Mouse (Mus musculus) spleen, adult 2 months (tissue): ENCODE measurements around the gene Hoxd8. TPM values are rescaled to one million over a fixed set of nuclear protein-coding genes. Genes with fewer than 3 reads are reported as not detected.

Source experiments
- DNase-seq, 2 experiments: peaks; one replicate each; pipeline versions ENCODE4 v3.0.0 to v3.0.0-alpha.2; 2012 to 2021; ENCODE audit warnings: low spot score in 2 of 2, low read depth in 1 of 2
- H3K27ac ChIP-seq: fragments of 200-500 bp; 2 replicates; pipeline ENCODE4 v1.5.1; 2012; ENCODE audit warnings: low read length, inconsistent platforms; ENCODE audit not compliant: insufficient read depth
- H3K27me3 ChIP-seq: fragments of 200-500 bp; 2 replicates; pipeline ENCODE4 v1.6.1; 2012; ENCODE audit warnings: mild to moderate bottlenecking, moderate library complexity, low read length, inconsistent platforms; ENCODE audit not compliant: control insufficient read depth, insufficient read depth
- H3K36me3 ChIP-seq: fragments of 200-500 bp; 2 replicates; pipeline ENCODE4 v1.6.1; 2012; ENCODE audit warnings: mild to moderate bottlenecking, low read length, inconsistent platforms; ENCODE audit not compliant: control insufficient read depth, insufficient read depth
- H3K4me1 ChIP-seq: fragments of 200-500 bp; 2 replicates; pipeline ENCODE4 v1.6.1; 2011; ENCODE audit warnings: inconsistent platforms; ENCODE audit not compliant: control insufficient read depth, insufficient read depth, insufficient read length
- H3K4me3 ChIP-seq: fragments of 200-500 bp; 2 replicates; pipeline ENCODE4 v1.5.1; 2011; ENCODE audit warnings: mild to moderate bottlenecking, inconsistent platforms; ENCODE audit not compliant: insufficient read depth, insufficient read length; ENCODE audit errors: extremely low read depth
- CTCF ChIP-seq: fragments of 200-500 bp; IDR thresholded peaks from 2 replicates; pipeline ENCODE4 v1.5.1; 2011; ENCODE audit warnings: mild to moderate bottlenecking, inconsistent platforms; ENCODE audit not compliant: insufficient read depth, insufficient read length, insufficient replicate concordance; ENCODE audit errors: extremely low read depth
- POLR2A ChIP-seq: fragments of 200-500 bp; IDR thresholded peaks from 2 replicates; pipeline ENCODE4 v1.6.1; 2011; ENCODE audit warnings: low read depth, low read length, inconsistent platforms
- WGBS: fragments of 180-500 bp; shearing (Covaris S2); methylation state at CpG from one replicate; pipeline ENCODE4 v1.1.7; 2018; 5-methylcytosine and 5-hydroxymethylcytosine counted together
- polyA plus RNA-seq: library from polyadenylated mRNA; depleted of rRNA; stranded (reverse); fragments of >200 nt; gene quantifications from 2 replicates; pipeline ENCODE4 v1.2.3, GENCODE M21; 2012

Gene Hoxd8
- polyA plus RNA-seq, 1 experiment, result 0.32 TPM

- no peaks in the 10 kb centered on the region for H3K36me3 ChIP-seq
- WGBS, result 7% methylated on average over 16 of the region's 16 CpGs
- DNase-seq, result no peak
- H3K4me3 ChIP-seq, result no peak overlapping the region
- H3K27me3 ChIP-seq, result peaks cover 20% of the 10 kb centered on the region
- TF ChIP-seq POLR2A, result no peak
- TF ChIP-seq CTCF, result no peak
- no peak overlapping the region for H3K27ac ChIP-seq
- H3K4me1 ChIP-seq, result peaks cover 4% of the 10 kb centered on the region; the same call in 1 of the 2 replicates
Observed at GRCm38 (mm10) chr2:74710929-74711543, 6.6 kb downstream of the Hoxd8 start.

GRCm38 (mm10) chr2:74711721-74712621, 7.6 kb downstream of the Hoxd8 start, which contains the start of the genes Hoxd3 and Hoxd4:
Hoxd3 (plus strand) TSS chr2:74711927.
Hoxd4 (plus strand) TSS chr2:74711929.
- TF ChIP-seq CTCF (no peak), POLR2A (no peak)
- WGBS, result 4% methylated on average over 65 of the region's 65 CpGs
- Histone ChIP-seq H3K27ac (no peak within 1 kb of the TSS), H3K36me3 (no peaks in the 10 kb centered on the region), H3K4me3 (peak within 1 kb of the TSS; percentile 35; the same call in 1 of the 2 replicates), H3K27me3 (peaks cover 20% of the 10 kb centered on the region), H3K4me1 (peaks cover 4% of the 10 kb centered on the region; the same call in 1 of the 2 replicates)
- no peak for DNase-seq

- H3K4me1 ChIP-seq, result peaks cover 4% of the 10 kb centered on the region; the same call in 1 of the 2 replicates
- peaks cover 20% of the 10 kb centered on the region for H3K27me3 ChIP-seq
- WGBS, result 26% methylated on average over 19 of the region's 19 CpGs
- no peak for TF ChIP-seq CTCF
- no peak for TF ChIP-seq POLR2A
- no peak for DNase-seq
- H3K36me3 ChIP-seq, result no peaks in the 10 kb centered on the region
- no peak overlapping the region for H3K27ac ChIP-seq
- no peak overlapping the region for H3K4me3 ChIP-seq
Observed at GRCm38 (mm10) chr2:74713239-74714150, 9.1 kb downstream of the Hoxd8 start.

- peaks cover 20% of the 10 kb centered on the region for H3K27me3 ChIP-seq
- no peaks in the 10 kb centered on the region for H3K36me3 ChIP-seq
- peaks cover 4% of the 10 kb centered on the region; the same call in 1 of the 2 replicates for H3K4me1 ChIP-seq
- DNase-seq, result no peak
- H3K27ac ChIP-seq, result no peak overlapping the region
- WGBS, result 14% methylated on average over 18 of the region's 18 CpGs
- TF ChIP-seq POLR2A (no peak), CTCF (no peak)
- no peak overlapping the region for H3K4me3 ChIP-seq
Observed at GRCm38 (mm10) chr2:74714156-74714789, 9.9 kb downstream of the Hoxd8 start.

- H3K4me3 ChIP-seq, result no peak overlapping the region
- no peak overlapping the region for H3K27ac ChIP-seq
- H3K4me1 ChIP-seq, result peaks cover 4% of the 10 kb centered on the region; the same call in 1 of the 2 replicates
- DNase-seq, result no peak
- no peak for TF ChIP-seq POLR2A
- TF ChIP-seq CTCF, result no peak
- H3K27me3 ChIP-seq, result peaks cover 20% of the 10 kb centered on the region
- 6% methylated on average over 14 of the region's 14 CpGs for WGBS
- no peaks in the 10 kb centered on the region for H3K36me3 ChIP-seq
Observed at GRCm38 (mm10) chr2:74714881-74715280, 10.5 kb downstream of the Hoxd8 start.
